Mouse (Mus musculus) WW6 (cell line): ENCODE data around the gene Fam129a.

ENCODE experiments used
- DNase-seq: peaks from one replicate; pipeline ENCODE4 v3.0.0-alpha.2; 2013; ENCODE audit warnings: low read depth, low spot score

Fam129a gene

GRCm38 (mm10) chr1:151625690-151626089, 54.7 kb downstream of the Fam129a start:
- no peak for DNase-seq

GRCm38 (mm10) chr1:151626631-151627030, 55.6 kb downstream of the Fam129a start:
- DNase-seq, result no peak

- DNase-seq, result no peak
These were observed 56.2 kb downstream of the Fam129a start for GRCm38 (mm10) chr1:151627141-151627540.

- no peak for DNase-seq
These were observed 58.7 kb downstream of the Fam129a start for GRCm38 (mm10) chr1:151629591-151630250.

GRCm38 (mm10) chr1:151630251-151630628, 59.3 kb downstream of the Fam129a start:
- DNase-seq, result no peak

GRCm38 (mm10) chr1:151631061-151631460, 60.1 kb downstream of the Fam129a start:
- DNase-seq, result no peak

GRCm38 (mm10) chr1:151631703-151632294, 60.8 kb downstream of the Fam129a start:
- no peak for DNase-seq

- no peak for DNase-seq
These were observed 61.8 kb downstream of the Fam129a start for GRCm38 (mm10) chr1:151632567-151633356.

GRCm38 (mm10) chr1:151636637-151637036, 65.7 kb downstream of the Fam129a start:
- DNase-seq, result no peak

- no peak for DNase-seq
These were observed 66.5 kb downstream of the Fam129a start for GRCm38 (mm10) chr1:151637351-151637922.

GRCm38 (mm10) chr1:151638357-151638756, 67.4 kb downstream of the Fam129a start:
- DNase-seq, result no peak

GRCm38 (mm10) chr1:151638770-151639169, 67.8 kb downstream of the Fam129a start:
- no peak for DNase-seq

- no peak for DNase-seq
These were observed 75.4 kb downstream of the Fam129a start for GRCm38 (mm10) chr1:151646380-151646779.

GRCm38 (mm10) chr1:151648099-151648498, 77.1 kb downstream of the Fam129a start:
- DNase-seq, result no peak

GRCm38 (mm10) chr1:151657042-151657605, 86.1 kb downstream of the Fam129a start:
- no peak for DNase-seq

GRCm38 (mm10) chr1:151658291-151658830, 87.4 kb downstream of the Fam129a start:
- DNase-seq, result no peak

GRCm38 (mm10) chr1:151659636-151660035, 88.7 kb downstream of the Fam129a start:
- no peak for DNase-seq

- no peak for DNase-seq
These were observed 89.3 kb downstream of the Fam129a start for GRCm38 (mm10) chr1:151660251-151660650.

GRCm38 (mm10) chr1:151660883-151661282, 89.9 kb downstream of the Fam129a start:
- no peak for DNase-seq

- no peak for DNase-seq
These were observed 90.9 kb downstream of the Fam129a start for GRCm38 (mm10) chr1:151661684-151662439.

GRCm38 (mm10) chr1:151662958-151663357, 92.0 kb downstream of the Fam129a start:
- DNase-seq, result no peak
